Comparison of ENCODE assay signal across 10 mouse cellular contexts in genomic region chr3:78988120-78988519, GRCm38 (mm10).
DNase-seq lines count a peak whose midpoint lies in the region; ATAC-seq and TF ChIP-seq lines count a peak whose summit lies in the region.
"Had no signal": no experiment of that assay in that cellular context is flagged by ENCODE, and none has a peak within 500 bp of the region (broad histone marks: within the 10 kb centered on the region; RNA-seq: fewer than 3 reads in every experiment).

No protein-coding gene starts in this region.

- no peaks in the 10 kb centered on the region for H3K27me3 ChIP-seq in neural tube, embryonic 15.5 days (replicated peaks)
- no peaks in the 10 kb centered on the region for H3K27me3 ChIP-seq in kidney, embryonic 15.5 days
- H3K27me3 ChIP-seq: megakaryocyte, embryonic 14.5 days had no signal

- H3K36me3 ChIP-seq in neural tube, embryonic 15.5 days, result no peaks in the 10 kb centered on the region
- H3K36me3 ChIP-seq in kidney, embryonic 15.5 days, result no peaks in the 10 kb centered on the region
- H3K36me3 ChIP-seq: forebrain, embryonic 10.5 days had no signal

- no peaks in the 10 kb centered on the region for H3K4me1 ChIP-seq in neural tube, embryonic 15.5 days
- H3K4me1 ChIP-seq in kidney, embryonic 15.5 days, result no peaks in the 10 kb centered on the region
- H3K4me1 ChIP-seq: forebrain, embryonic 10.5 days; megakaryocyte, embryonic 14.5 days had no signal

- H3K4me3 ChIP-seq in gastrocnemius, adult 2 months, result no peak overlapping the region
- H3K4me3 ChIP-seq in neural tube, embryonic 15.5 days (replicated peaks), result no peak overlapping the region
- no peak overlapping the region for H3K4me3 ChIP-seq in kidney, embryonic 15.5 days (replicated peaks)
- H3K4me3 ChIP-seq: forebrain, embryonic 10.5 days; megakaryocyte, embryonic 14.5 days had no signal

- intact Hi-C loops in gastrocnemius, adult 2 months (cut with DNase I), result loop anchor here (5.0 kb wide), 1 partner anchor 54 kb away; no protein-coding TSS in a partner anchor

- H3K4me2 ChIP-seq in neural tube, embryonic 15.5 days, result no peak overlapping the region
- no peak overlapping the region for H3K4me2 ChIP-seq in kidney, embryonic 15.5 days

- peak overlapping the region; percentile 82 for H3K27ac ChIP-seq in gastrocnemius, adult 2 months
- no peak overlapping the region for H3K27ac ChIP-seq in neural tube, embryonic 15.5 days (replicated peaks)
- H3K27ac ChIP-seq in kidney, embryonic 15.5 days, result 0 out of 2 replicates have a peak overlapping the region, but pooled peaks have one; percentile 39
- H3K27ac ChIP-seq: forebrain, embryonic 10.5 days had no signal

- TF ChIP-seq CTCF in gastrocnemius, adult 2 months (IDR thresholded peaks at IDR 0.05), result no peak

- no peaks in the 10 kb centered on the region for H3K9me3 ChIP-seq in neural tube, embryonic 15.5 days (replicated peaks)
- no peaks in the 10 kb centered on the region for H3K9me3 ChIP-seq in kidney, embryonic 15.5 days (replicated peaks)
- H3K9me3 ChIP-seq: forebrain, embryonic 10.5 days; megakaryocyte, embryonic 14.5 days had no signal

- DNase-seq in gastrocnemius, adult 2 months, result peak; percentile 23
- no peak for DNase-seq in gastrocnemius, adult 8-10 months (ENCODE audit: low spot score in 2 of 2)
- DNase-seq in neural tube, embryonic 10.5 days (ENCODE audit: extremely low spot score, low spot score), result no peak
- DNase-seq in telencephalon, adult 2 months (ENCODE audit: low read depth, low spot score), result peak; percentile 26
- no peak for DNase-seq in liver
- no peak for DNase-seq in thymus, postnatal 36 days

- ATAC-seq in neural tube, embryonic 15.5 days (ENCODE audit: low FRiP score), result peak; percentile 72; the same call in 1 of the 2 replicates
- no peak for ATAC-seq in kidney, embryonic 15.5 days (replicated peaks; ENCODE audit: low FRiP score)

- no peak overlapping the region for H3K9ac ChIP-seq in neural tube, embryonic 15.5 days (replicated peaks)
- H3K9ac ChIP-seq in kidney, embryonic 15.5 days, result no peak overlapping the region

- WGBS in neural tube, embryonic 15.5 days, result 66% methylated on average over 2 of the region's 2 CpGs
- WGBS in kidney, embryonic 15.5 days, result 65% methylated on average over 2 of the region's 2 CpGs

Comparison
In these comparisons a context has a peak if more than half of its experiments do, and no peak if none do; other contexts are left out.
1. DNase-seq: peak in gastrocnemius, adult 2 months (single experiment) and telencephalon, adult 2 months (single experiment); none in gastrocnemius, adult 8-10 months (0 of 2), neural tube, embryonic 10.5 days (single experiment), liver (single experiment) and thymus, postnatal 36 days (0 of 2).